Mouse (Mus musculus) left cerebral cortex, postnatal 4 days (tissue): ENCODE measurements around the gene Pck2. TPM values are rescaled to one million over a fixed set of nuclear protein-coding genes. Genes with fewer than 3 reads are reported as not detected.

Experiments
- DNase-seq: peaks from one replicate; pipeline ENCODE4 v3.0.0-alpha.2; 2022
- intact Hi-C: fragments of 180-260 bp; cut with DNase I; formaldehyde crosslinking; loops from one replicate; pipeline ENCODE4 v1.15.1; 2025
- total RNA-seq, 2 experiments: library from RNA; stranded (reverse); gene quantifications; 2 replicates each; pipeline ENCODE4 v1.2.3; 2021

Gene Pck2
- total RNA-seq, 2 experiments from 2014 or later = 13.6 to 14.3 TPM

DNA sequence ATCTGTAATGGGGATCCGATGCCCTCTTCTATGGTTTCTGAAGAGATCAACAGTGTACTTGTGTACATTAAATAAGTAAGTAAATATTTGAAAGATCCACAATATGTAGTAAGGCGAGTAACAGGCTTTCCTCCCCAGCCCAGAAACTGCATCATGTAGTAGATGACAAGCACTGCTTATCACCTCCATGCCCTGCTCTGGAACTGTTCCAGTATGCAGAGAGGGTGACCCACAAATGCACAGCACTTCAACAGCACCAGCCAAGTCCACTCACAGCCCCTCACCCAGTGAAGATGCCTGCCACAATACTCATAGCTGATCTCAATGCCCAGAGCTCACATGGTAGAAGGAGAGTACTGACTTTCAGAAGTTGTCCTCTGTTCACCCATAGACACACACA is 30.5 kb downstream of the Pck2 start:
- no peak for DNase-seq
- intact Hi-C loops = no loop called here

DNA sequence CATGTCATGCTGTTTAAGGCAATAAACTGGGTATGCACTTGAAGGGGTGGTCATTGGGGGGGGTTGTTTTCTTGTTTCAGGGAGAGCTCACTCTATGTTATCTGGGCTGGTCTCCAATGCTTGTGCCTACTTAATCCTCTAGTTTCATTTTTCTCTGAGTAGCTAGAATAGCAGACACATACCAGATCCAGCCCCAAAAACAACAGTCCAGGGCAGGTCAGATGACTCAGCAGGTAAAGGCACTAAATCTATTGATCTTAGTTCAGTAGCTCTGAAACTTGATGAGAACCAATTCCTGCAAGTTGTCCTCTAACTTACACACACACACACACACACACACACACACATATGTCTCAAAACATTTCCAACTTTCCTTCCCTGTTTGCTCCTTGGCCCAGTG is 31.7 kb downstream of the Pck2 start:
- intact Hi-C loops = no loop called here

DNA sequence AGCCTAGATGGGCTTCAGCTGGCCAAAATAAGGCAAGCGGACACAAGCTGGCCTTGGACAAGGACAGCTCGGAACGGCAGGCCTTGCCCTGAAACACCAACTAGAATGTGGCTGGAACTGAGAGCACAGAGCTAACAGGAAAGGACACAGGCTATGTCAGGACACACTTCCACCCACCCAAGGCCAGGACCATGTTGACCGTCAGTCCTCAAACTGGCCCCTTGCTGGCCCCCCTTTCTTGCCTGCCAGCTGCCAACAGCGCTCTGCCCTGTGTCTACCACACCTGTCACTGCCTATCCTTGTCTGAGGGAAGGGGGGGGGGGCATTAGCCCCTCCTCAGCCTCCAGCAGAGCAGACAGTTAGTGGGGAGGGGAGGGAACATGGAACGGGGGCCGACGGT is 35.2 kb downstream of the Pck2 start, which contains the start of gene Fitm1:
TSS of gene Fitm1 (plus strand) at position 316 of the 400 bp plus-strand sequence.
- no peak for DNase-seq
- intact Hi-C loops = no loop called here

More for the DNA sequence above, 31.7 kb downstream of the Pck2 start:
- DNase-seq = no peak

DNA sequence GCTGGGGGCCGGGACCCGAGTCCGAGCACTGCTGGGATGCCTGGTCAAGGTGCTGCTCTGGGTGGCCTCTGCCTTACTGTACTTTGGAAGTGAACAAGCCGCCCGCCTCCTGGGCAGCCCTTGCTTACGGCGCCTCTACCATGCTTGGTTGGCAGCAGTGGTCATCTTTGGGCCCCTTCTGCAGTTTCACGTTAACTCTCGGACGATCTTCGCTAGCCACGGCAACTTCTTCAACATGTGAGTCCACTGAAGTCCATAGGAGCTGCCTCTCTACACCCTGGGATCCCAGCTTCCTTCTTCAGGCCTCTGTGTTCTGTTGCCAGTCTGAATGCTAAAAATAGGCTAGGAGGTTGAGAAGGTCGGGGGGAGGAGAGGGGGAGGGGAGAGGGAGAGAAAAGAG is 35.6 kb downstream of the Pck2 start:
- DNase-seq = no peak
- intact Hi-C loops = no loop called here

DNA sequence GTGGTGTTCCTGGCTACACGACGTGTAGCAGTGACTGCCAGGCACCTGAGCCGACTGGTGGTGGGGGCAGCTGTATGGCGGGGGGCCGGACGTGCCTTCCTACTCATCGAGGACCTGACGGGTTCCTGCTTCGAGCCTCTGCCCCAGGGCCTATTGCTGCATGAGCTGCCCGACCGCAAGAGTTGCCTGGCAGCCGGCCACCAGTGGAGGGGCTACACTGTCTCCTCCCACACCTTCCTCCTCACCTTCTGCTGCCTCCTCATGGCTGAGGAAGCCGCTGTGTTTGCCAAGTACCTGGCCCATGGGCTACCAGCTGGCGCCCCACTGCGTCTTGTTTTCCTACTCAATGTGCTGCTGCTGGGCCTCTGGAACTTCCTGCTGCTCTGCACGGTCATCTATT is 36.3 kb downstream of the Pck2 start:
- intact Hi-C loops = no loop called here
- peak; percentile 32 for DNase-seq

DNA sequence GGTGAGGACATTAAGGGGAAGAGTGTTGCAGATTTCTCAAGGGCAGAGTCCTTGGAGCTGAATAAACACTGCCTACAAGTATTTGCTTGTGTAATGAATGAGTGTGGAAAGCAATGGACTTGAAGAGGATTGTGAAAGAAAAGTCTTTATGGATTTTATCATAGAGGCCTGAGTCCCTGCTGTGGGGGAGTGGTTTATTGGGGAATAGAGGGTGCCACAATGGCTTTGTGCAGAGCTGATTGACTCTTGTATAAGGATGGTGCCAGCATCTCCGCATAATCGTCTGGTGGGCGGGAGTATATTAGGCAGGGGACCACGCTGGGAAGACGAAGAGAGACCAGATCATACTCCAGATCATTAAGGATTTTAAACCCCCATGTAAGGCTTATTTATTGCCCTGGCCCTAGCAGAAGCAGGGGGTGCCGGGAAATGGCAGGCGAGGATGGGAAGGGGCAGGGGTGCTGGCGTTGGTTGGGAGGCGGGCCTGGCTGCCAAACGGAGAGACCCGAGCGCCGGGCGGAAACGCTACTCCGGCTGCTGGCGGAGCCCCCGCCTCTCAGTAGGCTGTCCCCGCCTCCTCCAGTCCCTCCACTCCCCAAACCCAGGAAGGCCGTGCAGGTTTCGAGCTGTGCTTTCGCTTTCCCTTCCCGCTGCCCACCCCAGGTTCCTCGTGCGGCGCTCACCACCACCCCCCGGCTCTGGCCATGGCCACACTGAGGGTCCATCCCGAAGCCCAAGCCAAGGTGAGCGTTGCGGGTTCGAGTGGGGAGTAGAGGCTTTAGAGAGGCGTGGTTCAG is 38.0 kb downstream of the Pck2 start, which contains the start of gene Psme1:
TSS of gene Psme1 (plus strand) at position 253 of the 797 bp plus-strand sequence.
- intact Hi-C loops = no loop called here
- peak; percentile 91 for DNase-seq

DNA sequence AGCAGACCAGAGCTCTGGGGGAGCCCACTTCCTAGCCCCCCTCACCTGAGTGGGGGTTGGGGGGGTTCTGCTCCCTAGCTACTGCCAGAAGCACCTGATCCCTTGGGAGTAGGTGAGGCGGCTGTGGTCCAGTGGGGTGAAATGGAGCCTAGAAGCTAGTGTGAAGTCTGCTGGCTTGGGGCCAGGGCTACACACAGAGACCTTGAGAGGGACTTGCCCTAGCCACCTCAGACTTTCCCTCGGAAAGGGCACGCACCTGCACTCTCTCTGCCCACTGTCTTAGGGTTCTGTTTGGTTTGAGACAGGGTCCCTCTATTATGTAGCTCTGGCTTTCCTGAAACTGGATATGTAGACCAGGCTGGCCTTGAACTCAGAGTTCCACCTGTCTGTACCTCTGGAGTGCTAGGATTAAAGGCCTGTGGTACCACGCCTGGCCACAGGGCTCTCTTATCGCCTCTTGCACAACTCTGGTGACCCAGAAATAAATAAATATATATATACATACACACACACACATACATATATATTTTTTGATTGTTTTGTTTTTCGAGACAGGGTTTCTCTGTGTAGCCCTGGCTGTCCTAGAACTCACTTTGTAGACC is 38.7 kb downstream of the Pck2 start:
- DNase-seq = peak; percentile 65
- intact Hi-C loops = no loop called here

DNA sequence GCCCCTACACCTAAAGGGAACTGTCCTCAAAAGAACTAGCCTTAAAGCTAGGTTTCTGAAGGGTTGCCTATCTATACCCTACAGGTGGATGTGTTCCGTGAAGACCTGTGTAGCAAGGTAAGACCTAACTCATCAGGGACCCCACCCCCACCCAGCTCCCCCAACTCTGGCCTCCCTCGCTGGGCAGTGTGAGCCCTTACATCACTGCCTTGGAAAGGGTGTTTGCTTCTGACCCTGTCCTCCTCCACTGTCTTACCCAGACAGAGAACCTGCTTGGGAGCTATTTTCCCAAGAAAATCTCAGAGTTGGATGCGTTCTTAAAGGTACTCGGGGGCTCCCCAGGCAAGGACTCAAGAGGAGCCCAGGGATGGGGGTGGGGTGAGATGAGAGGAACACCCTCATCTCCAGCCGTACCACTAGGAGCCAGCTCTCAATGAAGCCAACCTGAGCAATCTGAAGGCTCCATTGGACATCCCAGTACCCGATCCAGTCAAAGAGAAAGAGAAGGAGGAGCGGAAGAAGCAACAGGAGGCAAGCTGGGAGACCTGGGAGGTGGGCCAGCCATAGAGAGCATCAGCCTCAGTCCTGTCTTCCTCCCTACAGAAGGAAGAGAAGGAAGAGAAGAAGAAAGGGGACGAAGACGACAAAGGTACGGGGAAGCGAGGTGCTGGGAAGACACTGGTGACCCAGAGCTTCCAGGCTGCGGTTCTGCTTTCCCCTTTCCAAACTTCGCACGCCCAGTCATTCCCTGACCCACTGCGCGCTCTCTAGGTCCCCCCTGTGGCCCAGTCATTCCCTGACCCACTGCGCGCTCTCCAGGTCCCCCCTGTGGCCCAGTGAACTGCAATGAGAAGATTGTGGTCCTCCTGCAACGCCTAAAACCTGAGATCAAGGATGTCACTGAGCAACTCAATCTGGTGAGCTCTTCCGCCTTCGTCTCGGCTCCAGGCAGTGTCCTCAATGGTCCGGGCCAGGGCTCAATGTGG is 39.7 kb downstream of the Pck2 start:
- DNase-seq = no peak
- intact Hi-C loops = no loop called here

DNA sequence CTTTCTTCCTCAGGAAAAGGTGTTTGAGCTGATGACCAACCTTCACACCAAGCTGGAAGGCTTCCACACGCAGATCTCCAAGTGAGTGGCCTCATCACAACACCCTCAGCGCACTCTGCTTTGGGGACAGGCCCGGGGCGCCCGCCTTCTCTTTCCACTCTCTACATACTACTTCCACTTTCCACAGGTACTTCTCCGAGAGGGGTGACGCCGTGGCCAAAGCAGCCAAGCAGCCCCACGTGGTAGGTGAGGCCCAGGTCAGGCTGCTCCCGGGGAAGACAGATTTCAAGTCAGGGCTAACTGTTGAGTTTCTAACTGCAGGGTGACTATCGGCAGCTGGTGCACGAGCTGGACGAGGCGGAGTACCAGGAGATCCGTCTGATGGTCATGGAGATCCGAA is 40.7 kb downstream of the Pck2 start:
- intact Hi-C loops = no loop called here
- DNase-seq = no peak

DNA sequence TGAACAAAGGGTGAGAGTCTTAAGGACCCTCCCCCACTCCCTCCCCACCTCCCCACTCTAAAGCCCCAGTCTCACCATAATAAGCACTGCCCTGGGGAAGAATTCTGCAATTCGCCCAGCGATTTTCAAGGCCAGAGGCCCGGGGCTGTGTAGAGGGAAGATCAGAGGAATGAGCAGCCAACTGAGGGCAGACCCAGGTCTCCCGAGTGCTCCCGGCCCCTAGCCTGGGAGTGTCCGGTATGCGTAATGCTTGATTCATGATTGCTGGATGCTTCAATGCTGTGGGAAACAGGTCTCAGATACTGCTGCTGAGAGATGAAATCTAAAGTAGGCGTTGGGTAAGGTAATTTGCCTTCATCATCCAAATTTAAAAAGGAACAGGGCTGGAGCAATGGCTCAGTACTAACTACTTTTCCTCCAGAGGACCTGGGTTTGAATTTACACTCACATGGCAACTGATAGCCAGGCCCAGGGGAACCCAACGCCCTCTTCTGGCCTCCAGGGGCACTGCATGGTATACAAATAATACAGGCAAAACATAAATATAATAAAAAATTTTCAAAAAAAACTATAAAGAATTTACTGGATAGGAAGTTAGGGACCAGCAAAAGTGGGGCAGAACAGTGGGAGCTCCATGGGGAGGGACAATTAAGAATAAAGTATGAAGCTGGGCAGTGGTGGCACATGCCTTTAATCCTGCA is 42.1 kb downstream of the Pck2 start:
- intact Hi-C loops = no loop called here
- DNase-seq = no peak

DNA sequence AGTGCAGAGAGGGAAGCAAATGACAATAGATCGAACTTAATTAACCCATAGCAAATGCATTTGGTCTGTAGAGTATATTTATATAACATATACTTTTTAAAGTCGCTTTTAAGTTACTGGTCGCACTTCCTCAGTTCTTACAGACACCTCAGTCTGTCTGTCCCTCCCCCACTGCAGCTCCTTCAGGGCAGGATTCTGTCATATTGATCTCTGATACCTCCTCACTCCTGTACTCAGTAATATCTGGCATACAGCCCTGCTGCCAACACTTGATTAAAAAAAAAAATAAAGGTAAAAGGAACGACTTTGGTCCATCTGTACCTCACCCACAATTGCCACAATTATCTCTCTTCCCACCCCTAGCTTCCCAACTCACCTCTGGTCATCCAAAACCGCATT is 44.2 kb downstream of the Pck2 start:
- intact Hi-C loops = no loop called here
- DNase-seq = no peak

DNA sequence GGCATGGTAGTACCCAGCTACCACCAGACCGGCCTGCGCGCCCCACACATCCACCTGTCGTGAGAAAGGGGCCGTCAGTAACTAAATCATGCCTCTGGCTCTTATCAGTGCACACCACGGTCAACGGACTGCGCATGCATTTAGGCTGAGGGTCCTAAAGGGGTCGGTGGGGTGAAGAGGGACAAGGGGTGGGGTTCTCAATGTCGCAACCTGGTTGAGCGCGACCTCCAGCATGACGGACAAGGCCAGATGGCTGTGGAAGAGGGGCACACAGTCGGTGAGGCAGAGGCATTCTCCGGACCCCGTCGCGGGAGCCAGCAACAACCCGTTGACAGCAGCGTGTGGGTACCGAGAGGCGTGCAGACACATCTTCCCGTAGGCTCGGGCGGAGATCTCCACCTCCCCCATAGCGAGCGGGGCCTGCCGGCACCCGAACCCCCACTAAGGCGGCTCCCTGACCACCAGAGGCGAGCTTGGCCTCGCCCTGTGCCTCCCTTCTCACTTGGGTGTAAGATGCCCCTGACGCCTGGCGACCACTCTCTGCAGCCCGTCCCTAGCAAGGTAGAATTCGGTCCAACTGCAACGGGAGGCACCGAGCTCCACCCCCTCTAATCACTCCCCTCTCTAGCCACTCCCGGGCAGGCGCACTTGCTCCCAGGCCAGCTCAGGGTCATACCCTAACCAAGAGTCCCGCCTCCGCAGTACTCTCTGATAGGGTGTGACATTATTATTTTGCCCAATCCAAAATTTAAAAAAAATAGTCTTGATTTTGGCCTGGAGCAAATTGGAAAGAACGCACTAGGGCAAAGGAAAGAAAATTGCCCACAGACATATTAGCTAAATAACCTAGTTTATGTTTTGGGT is 44.9 kb downstream of the Pck2 start, which contains the start of gene Emc9:
TSS of gene Emc9 (minus strand) at position 601 of the 864 bp plus-strand sequence.
- intact Hi-C loops = no loop called here
- peak; percentile 62 for DNase-seq

DNA sequence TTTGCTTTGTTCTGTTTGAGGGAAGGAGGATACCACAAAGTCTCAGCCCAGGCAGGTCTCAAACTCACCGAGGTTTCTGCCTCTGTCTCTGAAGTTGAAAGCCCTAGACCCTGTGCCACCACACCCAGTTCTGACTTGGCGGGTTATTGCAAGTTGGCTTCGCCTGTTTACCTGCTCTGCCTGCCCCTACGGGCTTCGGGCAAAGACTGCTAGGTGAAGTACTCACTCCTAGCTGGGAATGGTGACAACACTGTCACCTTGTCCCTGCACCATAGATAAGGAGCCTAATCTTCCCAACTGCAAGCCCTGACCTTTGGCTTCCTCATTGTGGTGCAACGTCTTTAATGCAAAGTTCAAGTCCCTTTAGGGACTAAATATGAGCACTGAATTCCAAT is 45.5 kb downstream of the Pck2 start:
- intact Hi-C loops = no loop called here
- no peak for DNase-seq

DNA sequence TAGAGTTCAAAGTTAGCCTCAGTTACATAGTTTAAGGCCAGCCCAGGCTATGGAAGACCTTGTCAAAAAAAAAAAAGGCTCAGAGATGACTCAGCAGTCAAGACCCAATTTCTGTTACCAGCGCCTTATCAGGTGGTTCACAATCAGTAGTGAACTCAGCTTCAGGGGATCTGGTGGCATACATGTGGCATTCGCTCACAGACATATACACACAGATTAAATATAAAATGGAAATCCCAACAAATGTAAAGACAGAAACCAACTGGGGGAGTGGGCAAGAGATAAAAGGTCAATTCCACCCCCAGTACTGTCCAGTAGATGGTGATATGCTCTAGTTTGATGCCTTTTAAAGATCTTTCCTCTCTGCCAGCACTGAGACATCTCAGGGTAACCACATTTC is 46.1 kb downstream of the Pck2 start:
- no peak for DNase-seq
- intact Hi-C loops = no loop called here

DNA sequence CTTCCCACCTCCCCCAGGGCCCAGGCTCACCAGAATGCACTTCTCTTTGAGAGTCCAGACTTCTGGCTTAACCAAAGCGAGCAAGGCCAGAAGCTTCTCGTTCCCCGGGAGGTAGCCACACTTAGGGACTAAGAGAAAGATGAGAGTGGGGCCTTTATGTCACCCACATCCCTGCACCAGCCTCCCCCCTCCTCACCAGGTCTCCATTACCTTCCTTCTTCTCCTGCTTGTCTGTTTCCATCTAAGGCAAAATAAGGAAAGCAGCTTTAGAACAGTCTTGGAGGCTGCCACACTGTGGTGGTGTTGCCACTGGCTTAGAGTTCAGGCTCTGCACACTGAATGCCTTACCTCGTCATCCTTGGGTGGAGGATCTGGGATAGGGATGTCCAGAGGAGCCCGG is 49.2 kb downstream of the Pck2 start:
- no peak for DNase-seq
- intact Hi-C loops = no loop called here

DNA sequence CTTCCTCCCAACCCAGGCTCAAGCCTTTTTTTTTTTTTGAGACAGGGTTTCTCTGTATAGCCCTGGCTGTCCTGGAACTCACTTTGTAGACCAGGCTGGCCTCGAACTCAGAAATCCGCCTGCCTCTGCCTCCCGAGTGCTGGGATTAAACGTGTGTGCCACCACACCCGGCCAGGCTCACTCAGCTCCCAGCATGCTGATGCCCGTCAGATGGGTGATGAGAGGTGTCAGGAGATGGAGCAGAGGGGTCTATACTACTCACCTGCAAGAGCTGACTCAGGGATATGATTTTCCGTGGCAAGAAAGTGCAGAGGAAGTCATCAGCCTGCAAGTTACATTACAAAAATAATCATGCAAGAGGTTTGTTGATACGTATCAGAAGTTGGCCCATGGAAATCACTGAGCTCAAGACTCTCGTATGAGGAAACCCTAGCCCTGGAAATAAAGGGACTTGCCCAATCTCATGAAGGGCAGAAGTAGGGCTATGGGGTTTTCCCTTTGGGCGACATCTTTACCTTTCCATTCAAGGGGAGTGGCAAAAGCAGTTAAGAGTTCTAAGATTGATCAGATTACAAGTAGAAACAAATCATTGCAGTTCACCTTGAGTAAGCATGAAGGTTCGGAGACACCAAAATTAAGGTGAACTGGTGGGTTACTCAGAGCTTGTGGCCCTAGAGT is 49.8 kb downstream of the Pck2 start:
- DNase-seq = no peak
- intact Hi-C loops = no loop called here

DNA sequence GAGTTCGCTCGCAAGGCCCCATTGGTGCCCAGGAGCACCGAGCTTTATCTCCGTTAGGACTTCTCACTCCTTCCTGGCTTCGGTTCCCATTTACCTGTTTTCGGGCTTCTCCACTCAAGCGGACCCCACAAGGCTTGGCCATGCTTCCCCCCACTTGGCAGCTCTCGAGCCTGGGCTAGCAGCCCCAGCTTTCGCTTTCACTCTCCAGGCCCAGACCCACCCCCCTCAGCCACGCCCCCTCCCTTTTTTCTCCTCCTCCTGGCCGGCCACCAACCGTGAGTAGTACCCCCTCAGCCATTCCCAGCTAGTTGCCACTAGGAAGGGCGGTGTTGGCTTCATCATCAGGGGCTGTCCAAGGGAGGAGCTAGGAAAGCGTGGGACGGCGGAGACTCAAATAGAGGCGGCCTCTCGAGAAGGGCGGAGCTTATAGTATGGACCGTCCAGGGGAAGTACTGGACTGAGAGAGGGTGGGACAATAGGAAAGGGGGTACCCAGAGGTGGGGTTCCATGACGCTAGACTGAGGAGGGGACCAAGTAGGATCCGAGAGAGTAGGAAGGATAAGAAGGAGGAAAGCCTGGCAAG is 50.8 kb downstream of the Pck2 start, which contains the start of gene Psme2:
TSS of gene Psme2 (minus strand) at position 366 of the 583 bp plus-strand sequence.
- intact Hi-C loops = no loop called here
- peak; percentile 95 for DNase-seq

DNA sequence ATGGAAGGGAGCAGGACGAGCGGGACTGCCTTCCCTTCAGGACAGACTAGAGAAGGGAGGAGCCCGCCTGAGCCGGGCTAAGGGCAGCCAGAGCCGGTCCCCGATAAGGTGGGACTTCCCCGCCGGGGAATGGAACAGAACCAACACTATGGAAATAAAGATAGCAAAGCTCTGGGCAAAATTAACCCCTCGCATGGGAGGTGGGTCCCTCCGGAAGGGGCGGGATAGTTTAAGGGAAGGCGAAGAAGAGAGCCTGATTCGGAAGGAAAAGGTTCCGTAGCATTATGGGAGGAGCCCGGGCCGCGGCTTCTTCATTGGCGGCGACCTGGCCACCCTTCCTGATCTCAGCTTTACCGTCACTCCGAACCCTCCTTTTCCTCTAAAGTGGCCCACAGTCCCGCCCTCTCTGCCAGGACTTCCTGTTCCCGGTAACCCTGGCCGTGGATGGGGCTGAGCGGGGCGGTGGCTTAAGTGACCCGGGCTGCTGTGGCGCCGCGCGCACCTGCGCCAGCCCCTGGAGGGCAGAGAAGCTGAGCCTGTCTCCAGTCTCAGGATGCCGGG is 51.3 kb downstream of the Pck2 start, which contains the start of gene Rnf31:
TSS of gene Rnf31 (plus strand) at position 378 of the 561 bp plus-strand sequence.
- peak; percentile 92 for DNase-seq
- intact Hi-C loops = no loop called here
